Comparison of ENCODE assay signal across 28 mouse cellular contexts in the genomic region with DNA sequence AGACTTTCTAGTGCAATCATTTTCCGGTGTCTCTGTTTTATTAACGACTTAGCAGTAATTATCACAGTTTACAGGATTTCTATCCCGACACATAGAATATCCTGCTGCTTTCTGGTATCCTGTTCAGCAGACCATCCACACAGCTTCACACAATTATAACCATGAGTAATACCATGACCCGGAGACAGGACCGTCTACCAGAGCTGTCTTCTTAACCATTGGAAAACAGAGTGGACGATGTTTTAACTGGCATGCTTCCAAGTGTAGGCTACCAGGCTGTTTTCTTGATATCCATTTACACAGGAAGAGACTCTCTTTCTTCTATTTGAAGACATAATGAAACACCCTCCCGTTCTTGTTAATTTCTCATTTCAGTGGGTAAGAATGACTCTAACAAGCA. TPM values are rescaled to one million over a fixed set of nuclear protein-coding genes. Genes with fewer than 3 reads are reported as not detected.
DNase-seq lines count a peak whose midpoint lies in the region; ATAC-seq and TF ChIP-seq lines count a peak whose summit lies in the region.
"Had no signal": no experiment of that assay in that cellular context is flagged by ENCODE, and none has a peak within 500 bp of the region (broad histone marks: within the 10 kb centered on the region; RNA-seq: fewer than 3 reads in every experiment).

No protein-coding gene starts in this region.

- DNase-seq in forebrain, embryonic 10.5 days (ENCODE audit: extremely low spot score, low spot score): peak; percentile 2
- DNase-seq in forebrain, postnatal 0 days: no peak
- no peak for DNase-seq in kidney, adult 11 months
- DNase-seq in 3T3-L1 (ENCODE audit: low read depth, low spot score): peak; percentile 71
- DNase-seq in NIH3T3 (ENCODE audit: low read depth): peak; percentile 75
- DNase-seq in layer of hippocampus, postnatal 25 days (ENCODE audit: extremely low spot score in 1 of 2, low spot score in 1 of 2): no peak
- DNase-seq in right cerebral cortex, adult 2 months (ENCODE audit: low spot score in 2 of 2): no peak
- DNase-seq: adrenal gland, postnatal 14 days; cerebellum, adult 11-12 months; cerebellum, adult 9-11 months; gastrocnemius, postnatal 10 days; kidney, postnatal 25 days; left cerebral cortex, postnatal 4 days; liver, postnatal 0 days; right cerebral cortex, postnatal 14 days; thymus, postnatal 14 days had no signal

- H3K36me3 ChIP-seq in forebrain, embryonic 10.5 days (replicated peaks): no peaks in the 10 kb centered on the region
- no peaks in the 10 kb centered on the region for H3K36me3 ChIP-seq in forebrain, postnatal 0 days (ENCODE audit: insufficient read depth)
- H3K36me3 ChIP-seq in kidney, embryonic 14.5 days (ENCODE audit: control insufficient read depth, insufficient read depth, low read length): no peaks in the 10 kb centered on the region
- H3K36me3 ChIP-seq: forebrain, embryonic 12.5 days; heart, embryonic 13.5 days; intestine, embryonic 15.5 days; liver, embryonic 12.5 days; midbrain, embryonic 13.5 days had no signal

- no peak overlapping the region for H3K9ac ChIP-seq in forebrain, postnatal 0 days
- no peak overlapping the region for H3K9ac ChIP-seq in kidney, embryonic 14.5 days (ENCODE audit: low read depth, low read length)
- H3K9ac ChIP-seq: forebrain, embryonic 12.5 days; heart, embryonic 13.5 days; intestine, embryonic 15.5 days; liver, embryonic 12.5 days; liver, postnatal 0 days; midbrain, embryonic 13.5 days had no signal

- ATAC-seq in forebrain, postnatal 0 days: no peak
- peak; percentile 43; the same call in 1 of the 2 replicates for ATAC-seq in kidney, embryonic 14.5 days (ENCODE audit: low FRiP score, low TSS enrichment)
- ATAC-seq: CD4-positive, CD25-positive, alpha-beta regulatory T cell, adult 4 months; hindbrain, embryonic 16.5 days; intestine, embryonic 15.5 days; liver, embryonic 12.5 days; liver, postnatal 0 days; lung, postnatal 0 days; midbrain, embryonic 13.5 days had no signal

- no peak overlapping the region for H3K4me2 ChIP-seq in forebrain, postnatal 0 days (ENCODE audit: low read depth)
- H3K4me2 ChIP-seq in kidney, embryonic 14.5 days (replicated peaks; ENCODE audit: low read depth, low read length): no peak overlapping the region
- H3K4me2 ChIP-seq: forebrain, embryonic 12.5 days; heart, embryonic 13.5 days; intestine, embryonic 15.5 days; liver, embryonic 12.5 days; midbrain, embryonic 13.5 days had no signal

- no peak overlapping the region for H3K27ac ChIP-seq in forebrain, embryonic 10.5 days
- H3K27ac ChIP-seq in forebrain, postnatal 0 days (ENCODE audit: low read depth, low read length): no peak overlapping the region
- H3K27ac ChIP-seq in kidney, embryonic 14.5 days (ENCODE audit: low read depth, low read length): no peak overlapping the region
- H3K27ac ChIP-seq: forebrain, embryonic 12.5 days; heart, embryonic 13.5 days; intestine, embryonic 15.5 days; layer of hippocampus, adult 2 months; liver, embryonic 12.5 days; macrophage; midbrain, embryonic 13.5 days had no signal

- no peaks in the 10 kb centered on the region for H3K9me3 ChIP-seq in forebrain, embryonic 10.5 days
- no peaks in the 10 kb centered on the region for H3K9me3 ChIP-seq in forebrain, postnatal 0 days (ENCODE audit: low read length)
- H3K9me3 ChIP-seq in kidney, embryonic 14.5 days (ENCODE audit: control insufficient read depth, low read length): no peaks in the 10 kb centered on the region
- H3K9me3 ChIP-seq: forebrain, embryonic 12.5 days; heart, embryonic 13.5 days; intestine, embryonic 15.5 days; liver, embryonic 12.5 days; midbrain, embryonic 13.5 days had no signal

- no peak for TF ChIP-seq CTCF in forebrain, postnatal 0 days (IDR thresholded peaks at IDR 0.05; ENCODE audit: low read depth)

- H3K4me3 ChIP-seq in forebrain, embryonic 10.5 days: no peak overlapping the region
- H3K4me3 ChIP-seq in forebrain, postnatal 0 days (ENCODE audit: low read depth, low read length): no peak overlapping the region
- no peak overlapping the region for H3K4me3 ChIP-seq in kidney, embryonic 14.5 days (ENCODE audit: low read length)
- H3K4me3 ChIP-seq: erythroblast, embryonic 14.5 days; forebrain, embryonic 12.5 days; heart, embryonic 13.5 days; intestine, embryonic 15.5 days; layer of hippocampus, adult 2 months; liver, embryonic 12.5 days; midbrain, embryonic 13.5 days had no signal

- 95% methylated on average over 7 of the region's 7 CpGs for WGBS in forebrain, embryonic 10.5 days
- WGBS in forebrain, postnatal 0 days: 57% methylated on average over 7 of the region's 7 CpGs
- WGBS in kidney, embryonic 14.5 days: 37% methylated on average over 7 of the region's 7 CpGs

- H3K27me3 ChIP-seq in forebrain, embryonic 10.5 days (ENCODE audit: poor library complexity, severe bottlenecking): no peaks in the 10 kb centered on the region
- no peaks in the 10 kb centered on the region for H3K27me3 ChIP-seq in forebrain, postnatal 0 days (ENCODE audit: insufficient read depth, low read length)
- H3K27me3 ChIP-seq in kidney, embryonic 14.5 days (ENCODE audit: control insufficient read depth, insufficient read depth, low read length): no peaks in the 10 kb centered on the region
- H3K27me3 ChIP-seq: forebrain, embryonic 12.5 days; heart, embryonic 13.5 days; intestine, embryonic 15.5 days; liver, embryonic 12.5 days; midbrain, embryonic 13.5 days had no signal

- H3K4me1 ChIP-seq in forebrain, embryonic 10.5 days: no peaks in the 10 kb centered on the region
- no peaks in the 10 kb centered on the region for H3K4me1 ChIP-seq in forebrain, postnatal 0 days (ENCODE audit: insufficient read depth)
- peaks cover 4% of the 10 kb centered on the region; the same call in 1 of the 2 replicates for H3K4me1 ChIP-seq in kidney, embryonic 14.5 days (ENCODE audit: control insufficient read depth, insufficient read depth, low read length)
- H3K4me1 ChIP-seq: forebrain, embryonic 12.5 days; intestine, embryonic 15.5 days; liver, embryonic 12.5 days; midbrain, embryonic 13.5 days had no signal

RNA-seq across cellular contexts. Expression of a gene that starts 51.7 kb away (rescaled TPM):
- polyA plus RNA-seq in forebrain, embryonic 10.5 days (2016; fragmentation: Nextera tagmentation; extraction: Ambion mirVana): 5.4 and 5.5 TPM in 2 replicates
- 31.5 and 35.5 TPM in 2 replicates for total RNA-seq in forebrain, postnatal 0 days (2014; rRNA removed)
- 18.9 and 22.8 TPM in 2 replicates for polyA plus RNA-seq in forebrain, postnatal 0 days (2015; fragmentation: Nextera tagmentation; extraction: Ambion mirVana)
- polyA plus RNA-seq in kidney, embryonic 14.5 days (2014; fragmentation: Nextera tagmentation; extraction: Ambion mirVana): 6.1 and 10.3 TPM in 2 replicates
- total RNA-seq in layer of hippocampus, postnatal 25 days (2021): 100 to 1,000 TPM; 159 to 164 TPM

Comparison
In these comparisons a context has a peak if more than half of its experiments do, and no peak if none do; other contexts are left out.
1. DNase-seq: peak in forebrain, embryonic 10.5 days (single experiment), 3T3-L1 (single experiment) and NIH3T3 (single experiment); none in forebrain, postnatal 0 days (single experiment), kidney, adult 11 months (single experiment), layer of hippocampus, postnatal 25 days (0 of 2) and right cerebral cortex, adult 2 months (0 of 2).